Mouse (Mus musculus) embryonic facial prominence, embryonic 13.5 days (tissue): ENCODE measurements around the gene Sgpl1. TPM values are rescaled to one million over a fixed set of nuclear protein-coding genes. Genes with fewer than 3 reads are reported as not detected.

Source experiments
- ATAC-seq: fragments of 200-750 bp; cut with Nextera tagmentation; 2 replicates; pipeline ENCODE4 v1.8.0; 2017; ENCODE audit warnings: low read depth; ENCODE audit not compliant: insufficient number of reproducible peaks, insufficient read depth, low FRiP score, low TSS enrichment
- H3K27ac ChIP-seq: fragments of 300-500 bp; sonication (generic); 2 replicates; pipeline ENCODE4 v1.5.1; 2015; ENCODE audit warnings: moderate library complexity, mild to moderate bottlenecking, inconsistent platforms
- H3K27me3 ChIP-seq: fragments of 300-500 bp; sonication (generic); 2 replicates; pipeline ENCODE4 v1.6.1; 2015; ENCODE audit warnings: mild to moderate bottlenecking, inconsistent platforms
- H3K36me3 ChIP-seq: fragments of 300-500 bp; sonication (generic); 2 replicates; pipeline ENCODE4 v1.6.1; 2015; ENCODE audit warnings: mild to moderate bottlenecking, inconsistent platforms
- H3K4me1 ChIP-seq: fragments of 300-500 bp; sonication (generic); 2 replicates; pipeline ENCODE4 v1.6.1; 2015; ENCODE audit warnings: inconsistent platforms
- H3K4me2 ChIP-seq: fragments of 300-500 bp; sonication (generic); 2 replicates; pipeline ENCODE4 v1.6.1; 2015; ENCODE audit warnings: moderate library complexity, mild to moderate bottlenecking, inconsistent platforms
- H3K4me3 ChIP-seq: fragments of 300-500 bp; sonication (generic); 2 replicates; pipeline ENCODE4 v1.5.1; 2015; ENCODE audit warnings: mild to moderate bottlenecking, inconsistent platforms
- H3K9ac ChIP-seq: fragments of 300-500 bp; sonication (generic); 2 replicates; pipeline ENCODE4 v1.6.1; 2015; ENCODE audit warnings: mild to moderate bottlenecking, inconsistent platforms
- H3K9me3 ChIP-seq: fragments of 300-500 bp; sonication (generic); 2 replicates; pipeline ENCODE4 v1.6.1; 2016; ENCODE audit warnings: inconsistent platforms
- WGBS: fragments of 180-500 bp; shearing (Covaris S2); methylation state at CpG from one replicate; pipeline ENCODE4 v1.1.7; 2015; ENCODE audit warnings: mixed read lengths; 5-methylcytosine and 5-hydroxymethylcytosine counted together
- polyA plus RNA-seq: library from polyadenylated mRNA; unstranded; fragments of >200 nt; fragmentation: Nextera tagmentation; extraction: Ambion mirVana; gene quantifications from 2 replicates; pipeline ENCODE4 v1.2.1, GENCODE M21; 2015

Sgpl1 gene
- 71.9 and 75.9 TPM in 2 replicates for polyA plus RNA-seq

DNA sequence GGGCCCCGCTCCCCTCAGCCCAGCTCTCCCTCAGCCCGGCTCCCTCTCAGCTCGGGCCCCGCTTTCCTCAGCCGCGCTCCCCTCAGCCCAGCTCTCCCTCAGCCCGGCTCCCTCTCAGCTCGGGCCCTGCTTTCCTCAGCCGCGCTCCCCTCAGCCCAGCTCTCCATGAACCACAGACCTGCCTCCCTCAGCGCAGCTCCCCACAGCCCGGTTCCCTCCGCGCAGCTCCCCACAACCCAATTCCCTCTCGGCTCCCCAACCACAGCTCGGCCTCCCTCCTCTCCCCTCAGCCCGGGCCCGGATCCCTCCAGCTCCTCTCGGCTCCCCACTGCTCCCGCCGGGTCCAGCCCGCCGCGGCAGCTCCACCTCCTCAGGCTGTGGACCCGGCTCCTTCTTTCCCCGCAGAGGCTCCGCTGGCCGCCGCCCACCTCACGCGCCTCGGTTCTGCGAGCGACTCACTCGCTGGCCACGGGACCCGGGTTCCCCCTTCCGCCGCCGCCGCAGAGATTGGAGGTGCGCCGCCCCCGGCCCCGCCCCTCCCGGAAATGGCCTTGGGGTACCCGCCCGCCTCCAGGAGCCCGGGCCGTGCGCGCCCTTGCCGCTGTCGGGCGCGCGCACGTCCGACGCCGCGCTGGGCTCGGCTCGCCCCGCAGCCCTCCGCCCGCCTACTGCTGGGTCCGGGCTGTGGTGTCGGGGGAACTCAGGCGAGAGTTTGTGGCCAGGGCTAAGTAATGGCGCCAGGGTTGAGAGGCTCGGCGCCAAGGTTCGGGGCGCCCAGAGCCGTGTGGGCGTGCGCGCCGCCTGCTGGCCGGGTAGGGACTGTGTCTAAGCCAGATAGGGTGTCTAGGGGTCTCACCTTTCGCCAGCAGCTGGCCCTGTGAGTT lies at the start of gene Sgpl1:
Sgpl1 (minus strand) TSS at position 547 of the 884 bp plus-strand sequence.
- Histone ChIP-seq H3K4me1 (peaks cover 16% of the 10 kb centered on the region), H3K4me3 (peak within 1 kb of the TSS; percentile 91), H3K9ac (peak within 1 kb of the TSS; percentile 95), H3K36me3 (no peaks in the 10 kb centered on the region; the same call in 1 of the 2 replicates), H3K9me3 (no peaks in the 10 kb centered on the region), H3K27me3 (no peaks in the 10 kb centered on the region), H3K4me2 (peak within 1 kb of the TSS; percentile 85), H3K27ac (peak within 1 kb of the TSS; percentile 97)
- peak; percentile 83 for ATAC-seq
- WGBS, result under 1% methylated on average over 80 of the region's 82 CpGs

DNA sequence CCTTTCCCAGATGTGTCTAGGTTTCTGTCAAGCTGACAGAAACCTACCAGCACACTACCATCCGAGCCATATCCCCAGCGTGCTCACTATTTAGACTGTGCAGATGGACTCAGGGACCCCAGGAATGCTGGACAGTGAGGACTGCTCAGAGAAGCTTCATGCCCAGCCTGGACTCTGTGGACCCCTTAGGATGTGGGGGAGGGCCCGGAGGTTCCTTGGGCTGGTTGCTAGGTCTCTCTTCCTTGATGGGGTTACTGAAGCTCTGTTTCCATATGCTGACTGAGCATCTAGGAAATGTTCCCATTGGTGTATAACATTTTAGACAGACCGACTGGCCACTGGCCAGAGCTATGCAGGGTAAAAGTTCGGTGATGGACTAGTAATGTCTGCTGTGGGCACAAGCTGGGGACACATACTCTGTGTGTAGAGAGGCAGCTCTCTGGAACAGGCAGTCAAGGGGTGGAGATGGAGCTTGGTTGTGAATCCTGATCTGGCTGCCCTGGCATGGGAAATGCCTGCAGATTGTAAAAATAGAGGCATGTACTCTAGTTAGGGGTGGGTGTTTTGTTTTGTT lies 48.3 kb upstream of the Sgpl1 start:
- Histone ChIP-seq H3K36me3 (no peaks in the 10 kb centered on the region), H3K27ac (no peak overlapping the region), H3K4me1 (no peaks in the 10 kb centered on the region), H3K4me3 (no peak overlapping the region), H3K9ac (no peak overlapping the region), H3K4me2 (no peak overlapping the region), H3K27me3 (no peaks in the 10 kb centered on the region), H3K9me3 (no peaks in the 10 kb centered on the region)
- no peak for ATAC-seq
- 83% methylated on average over 5 of the region's 5 CpGs for WGBS

DNA sequence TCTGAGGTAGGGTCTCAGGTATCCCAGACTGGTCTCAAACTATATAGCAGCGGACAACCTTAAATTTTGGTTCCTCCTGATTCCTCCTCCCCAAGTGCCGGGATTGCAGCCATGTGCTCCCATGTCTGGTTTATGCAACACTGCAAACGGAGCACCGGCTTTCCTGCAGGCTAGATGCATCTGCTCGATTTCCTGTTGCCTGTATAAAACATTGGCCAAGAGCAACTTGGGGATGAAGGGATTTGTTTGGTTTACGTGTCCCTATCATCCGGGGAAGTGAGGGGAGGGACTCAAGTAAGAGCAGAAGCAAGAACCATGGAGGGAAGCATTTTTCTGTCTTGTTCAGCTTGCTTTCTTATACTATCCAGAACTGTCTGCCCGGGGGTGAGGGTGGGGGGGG lies 47.7 kb upstream of the Sgpl1 start:
- H3K27ac ChIP-seq, result no peak overlapping the region
- no peak for ATAC-seq

GRCm38 (mm10) chr10:61194611-61195010 lies 47.1 kb upstream of the Sgpl1 start:
- Histone ChIP-seq H3K4me3 (no peak overlapping the region), H3K4me2 (no peak overlapping the region), H3K9me3 (no peaks in the 10 kb centered on the region), H3K9ac (no peak overlapping the region), H3K27ac (no peak overlapping the region), H3K36me3 (no peaks in the 10 kb centered on the region), H3K27me3 (no peaks in the 10 kb centered on the region), H3K4me1 (no peaks in the 10 kb centered on the region)
- 82% methylated on average over 9 of the region's 9 CpGs for whole genome bisulfite sequencing
- ATAC-seq, result no peak

More for the DNA sequence above, 47.7 kb upstream of the Sgpl1 start:
- Histone ChIP-seq H3K4me3 (no peak overlapping the region), H3K4me2 (no peak overlapping the region), H3K4me1 (no peaks in the 10 kb centered on the region), H3K36me3 (no peaks in the 10 kb centered on the region), H3K9me3 (no peaks in the 10 kb centered on the region), H3K9ac (no peak overlapping the region), H3K27me3 (no peaks in the 10 kb centered on the region)
- 75% methylated on average over 8 of the region's 8 CpGs for WGBS

DNA sequence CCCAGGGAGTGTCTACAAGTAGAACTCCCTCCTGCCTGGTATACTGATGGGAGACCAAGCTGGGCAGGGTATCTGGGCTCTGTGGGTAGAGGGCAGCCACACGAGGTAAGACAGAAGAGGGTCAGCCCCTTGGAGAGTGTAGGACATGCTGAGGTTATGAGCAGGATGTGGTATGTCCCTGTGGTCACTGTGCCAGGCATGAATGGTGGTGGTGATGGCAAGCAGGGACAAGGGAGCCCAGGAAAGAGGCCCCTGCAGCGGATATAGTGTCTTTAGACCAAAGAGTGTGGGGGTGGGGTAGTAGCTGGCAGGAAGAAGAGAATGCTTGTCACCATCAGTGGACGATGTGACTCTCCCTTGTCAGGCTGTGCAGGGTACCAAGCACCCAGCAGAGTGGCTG lies 40.5 kb upstream of the Sgpl1 start:
- no peak overlapping the region for H3K9ac ChIP-seq
- no peak overlapping the region for H3K4me2 ChIP-seq
- H3K27me3 ChIP-seq, result no peaks in the 10 kb centered on the region
- no peaks in the 10 kb centered on the region for H3K9me3 ChIP-seq
- H3K27ac ChIP-seq, result no peak overlapping the region
- no peak overlapping the region for H3K4me3 ChIP-seq
- WGBS, result 63% methylated on average over 3 of the region's 3 CpGs
- H3K36me3 ChIP-seq, result no peaks in the 10 kb centered on the region
- no peak for ATAC-seq
- H3K4me1 ChIP-seq, result 0 out of 2 replicates have a peak, but pooled peaks cover 2% of the 10 kb centered on the region

- Histone ChIP-seq H3K4me1 (0 out of 2 replicates have a peak, but pooled peaks cover 2% of the 10 kb centered on the region), H3K4me3 (no peak overlapping the region), H3K4me2 (no peak overlapping the region), H3K36me3 (no peaks in the 10 kb centered on the region), H3K27ac (no peak overlapping the region), H3K27me3 (no peaks in the 10 kb centered on the region), H3K9ac (no peak overlapping the region), H3K9me3 (no peaks in the 10 kb centered on the region)
- no peak for ATAC-seq
- WGBS, result 76% methylated on average over 3 of the region's 3 CpGs
Observed at GRCm38 (mm10) chr10:61187001-61187400, 39.5 kb upstream of the Sgpl1 start.

GRCm38 (mm10) chr10:61179927-61180326 lies 32.4 kb upstream of the Sgpl1 start:
- Histone ChIP-seq H3K9me3 (no peaks in the 10 kb centered on the region), H3K27me3 (peaks cover 20% of the 10 kb centered on the region), H3K4me3 (no peak overlapping the region), H3K27ac (no peak overlapping the region), H3K4me2 (no peak overlapping the region), H3K4me1 (peaks cover 7% of the 10 kb centered on the region), H3K36me3 (no peaks in the 10 kb centered on the region), H3K9ac (no peak overlapping the region)
- ATAC-seq, result no peak
- 71% methylated on average over 6 of the region's 6 CpGs for WGBS

GRCm38 (mm10) chr10:61178687-61179086 lies 31.2 kb upstream of the Sgpl1 start:
- 91% methylated on average over 8 of the region's 8 CpGs for WGBS
- H3K27ac ChIP-seq, result no peak overlapping the region
- H3K4me2 ChIP-seq, result no peak overlapping the region
- no peaks in the 10 kb centered on the region for H3K36me3 ChIP-seq
- peaks cover 7% of the 10 kb centered on the region for H3K4me1 ChIP-seq
- no peak for ATAC-seq
- H3K27me3 ChIP-seq, result peaks cover 20% of the 10 kb centered on the region
- no peak overlapping the region for H3K4me3 ChIP-seq
- H3K9me3 ChIP-seq, result no peaks in the 10 kb centered on the region
- no peak overlapping the region for H3K9ac ChIP-seq

DNA sequence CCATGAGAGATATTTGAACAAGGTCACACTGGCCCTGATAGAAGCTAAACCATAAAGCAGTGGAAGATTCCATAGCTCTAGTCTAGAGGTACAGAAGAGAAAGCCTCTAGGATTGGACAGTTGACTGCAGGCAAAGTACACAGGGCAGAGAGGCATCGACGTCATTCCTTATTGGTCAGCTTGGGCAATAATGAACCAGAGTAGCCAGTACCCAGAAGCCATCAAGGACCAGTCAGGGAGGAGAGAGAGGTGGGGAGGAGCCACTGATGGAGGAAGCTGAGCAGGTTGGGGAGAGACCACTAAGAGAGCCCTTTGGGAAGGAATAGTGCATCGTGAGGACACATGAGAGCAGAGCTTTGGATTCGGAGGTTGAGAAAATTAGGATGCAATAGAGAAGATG lies 30.2 kb upstream of the Sgpl1 start:
- 85% methylated on average over 4 of the region's 4 CpGs for WGBS
- H3K27me3 ChIP-seq, result peaks cover 20% of the 10 kb centered on the region

GRCm38 (mm10) chr10:61176221-61176790 lies 28.8 kb upstream of the Sgpl1 start:
- Histone ChIP-seq H3K4me2 (peak overlapping the region; percentile 37), H3K36me3 (no peaks in the 10 kb centered on the region), H3K9ac (0 out of 2 replicates have a peak overlapping the region, but pooled peaks have one; percentile 40), H3K27ac (no peak overlapping the region), H3K27me3 (peaks cover 26% of the 10 kb centered on the region), H3K9me3 (no peaks in the 10 kb centered on the region), H3K4me1 (peaks cover 7% of the 10 kb centered on the region), H3K4me3 (no peak overlapping the region)
- 48% methylated on average over 7 of the region's 7 CpGs for WGBS
- ATAC-seq, result no peak

More for the DNA sequence above, 30.2 kb upstream of the Sgpl1 start:
- no peak overlapping the region for H3K4me2 ChIP-seq
- no peak overlapping the region for H3K9ac ChIP-seq
- ATAC-seq, result no peak
- no peak overlapping the region for H3K4me3 ChIP-seq
- H3K36me3 ChIP-seq, result no peaks in the 10 kb centered on the region
- no peak overlapping the region for H3K27ac ChIP-seq
- peaks cover 7% of the 10 kb centered on the region for H3K4me1 ChIP-seq
- H3K9me3 ChIP-seq, result no peaks in the 10 kb centered on the region

GRCm38 (mm10) chr10:61175442-61176204 lies 28.1 kb upstream of the Sgpl1 start:
- Histone ChIP-seq H3K4me2 (peak overlapping the region; percentile 37), H3K27ac (no peak overlapping the region), H3K27me3 (peaks cover 26% of the 10 kb centered on the region), H3K4me1 (peaks cover 7% of the 10 kb centered on the region), H3K9me3 (no peaks in the 10 kb centered on the region), H3K36me3 (no peaks in the 10 kb centered on the region), H3K4me3 (no peak overlapping the region), H3K9ac (0 out of 2 replicates have a peak overlapping the region, but pooled peaks have one; percentile 40)
- 16% methylated on average over 24 of the region's 24 CpGs for WGBS
- no peak for ATAC-seq
